Mouse (Mus musculus): ENCODE results near the gene Rassf3. TPM values are rescaled to one million over a fixed set of nuclear protein-coding genes. Genes with fewer than 3 reads are reported as not detected.

The Rassf3 gene
- total RNA-seq, 4 experiments from 2014 or later, result 9.3 to 20.4 (median 15.3) TPM

DNA sequence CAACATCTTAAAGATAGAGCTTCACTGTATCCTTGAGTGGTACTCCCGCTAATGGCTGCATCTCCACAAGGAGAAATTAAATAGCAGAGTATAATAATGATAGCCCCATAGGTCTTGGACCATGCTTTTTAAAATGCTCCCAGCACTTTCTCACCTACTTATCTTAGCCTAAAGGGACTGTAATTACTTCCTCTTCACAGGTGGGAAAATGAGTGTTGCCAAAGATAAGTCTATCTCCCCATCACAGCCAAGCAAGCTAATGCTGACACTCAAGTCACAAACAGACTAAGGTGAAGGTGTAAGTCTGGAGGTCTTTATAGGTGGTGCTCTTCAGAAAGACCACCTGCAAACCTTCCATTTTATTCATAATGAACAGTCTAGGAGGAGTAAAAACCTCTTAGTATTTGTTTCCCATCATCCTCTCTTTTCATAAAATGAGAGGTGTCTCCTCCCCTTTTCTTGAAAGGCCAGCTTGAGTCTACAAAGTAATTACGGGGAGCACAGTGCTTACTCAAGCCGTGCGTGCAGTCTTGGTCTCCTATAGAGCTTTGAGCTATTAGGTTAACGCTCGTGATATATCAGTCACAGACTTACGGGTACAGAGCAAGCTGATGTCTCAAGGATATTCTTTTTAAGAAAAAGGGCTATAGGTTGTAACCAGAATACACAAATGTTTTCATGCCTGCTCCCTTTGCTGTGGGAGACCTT is 16.6 kb upstream of the Rassf3 start:
- DNase-seq (ENCODE audit: low spot score in 2 of 2), result no peak

DNA sequence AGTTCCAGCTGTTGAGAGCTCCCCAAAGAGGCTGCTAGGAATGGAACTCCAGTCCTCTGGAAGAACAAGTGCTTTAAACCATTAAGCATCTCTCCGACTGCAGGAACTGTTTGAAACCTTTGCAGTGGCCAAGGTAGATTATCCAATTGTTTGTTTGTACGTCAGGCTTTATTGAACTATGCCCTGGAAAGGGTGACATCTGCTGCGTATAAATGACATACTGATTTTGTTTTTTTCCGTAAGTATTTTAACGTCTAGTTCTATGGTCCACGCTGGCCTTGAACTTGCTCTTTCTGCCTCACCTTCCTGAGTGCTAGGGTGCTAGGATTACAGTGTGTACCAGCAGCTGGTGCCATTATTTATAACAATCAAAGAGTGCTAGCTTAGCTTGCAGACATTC is 13.8 kb upstream of the Rassf3 start:
- DNase-seq (ENCODE audit: low spot score in 2 of 2), result no peak

DNA sequence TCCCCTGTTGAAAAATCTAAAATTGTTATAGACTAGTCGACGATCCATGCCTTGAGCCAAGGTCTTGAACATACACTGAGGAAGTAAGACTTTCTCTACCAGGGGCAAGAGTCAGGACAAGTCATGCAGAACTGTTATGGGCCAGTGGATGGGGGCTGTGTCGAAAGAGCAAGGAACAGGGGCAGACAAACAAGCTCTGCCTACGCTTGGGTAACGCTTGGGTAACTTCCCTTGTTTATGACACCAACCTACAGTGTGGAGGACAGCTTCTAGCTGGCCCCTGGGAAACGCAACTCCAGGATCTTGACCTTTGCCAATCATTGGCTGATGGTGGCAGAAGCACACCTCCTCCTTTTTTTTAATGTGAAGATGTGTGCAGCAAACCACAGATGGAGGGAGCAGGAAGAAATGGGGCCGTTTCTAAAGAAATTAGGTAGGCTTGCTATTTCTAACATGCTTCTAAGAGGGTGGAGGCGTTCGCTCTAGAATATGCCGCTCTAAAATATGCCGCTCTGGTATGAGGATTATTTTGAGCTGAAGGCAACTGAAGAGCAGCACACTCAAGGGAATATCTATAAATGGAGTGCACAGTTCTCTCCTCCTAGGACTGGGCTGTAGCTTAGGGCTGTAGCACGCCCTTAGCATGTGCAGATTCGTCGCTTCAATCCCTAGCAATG is 12.6 kb upstream of the Rassf3 start:
- DNase-seq (ENCODE audit: low spot score in 2 of 2), result no peak

DNA sequence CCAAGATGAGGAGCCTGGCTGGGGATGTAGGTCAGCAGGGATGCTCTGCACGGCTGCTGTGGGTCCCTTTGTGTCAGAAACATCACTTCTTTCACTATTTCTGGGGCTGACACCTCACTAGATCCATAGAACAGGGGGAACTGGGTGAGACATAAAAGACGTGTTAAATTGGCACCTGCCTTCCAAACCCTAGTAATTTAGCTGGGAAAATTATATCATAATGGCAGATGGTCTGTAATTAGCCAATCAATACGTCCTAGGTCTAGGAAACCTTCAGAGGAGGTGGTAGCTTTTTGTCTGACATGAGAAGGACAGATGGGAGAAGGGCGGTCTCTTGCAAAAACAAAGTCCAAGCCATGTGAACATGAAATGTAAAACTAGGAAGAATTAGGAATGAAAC is 11.6 kb upstream of the Rassf3 start:
- no peak for DNase-seq (ENCODE audit: low spot score in 2 of 2)

DNA sequence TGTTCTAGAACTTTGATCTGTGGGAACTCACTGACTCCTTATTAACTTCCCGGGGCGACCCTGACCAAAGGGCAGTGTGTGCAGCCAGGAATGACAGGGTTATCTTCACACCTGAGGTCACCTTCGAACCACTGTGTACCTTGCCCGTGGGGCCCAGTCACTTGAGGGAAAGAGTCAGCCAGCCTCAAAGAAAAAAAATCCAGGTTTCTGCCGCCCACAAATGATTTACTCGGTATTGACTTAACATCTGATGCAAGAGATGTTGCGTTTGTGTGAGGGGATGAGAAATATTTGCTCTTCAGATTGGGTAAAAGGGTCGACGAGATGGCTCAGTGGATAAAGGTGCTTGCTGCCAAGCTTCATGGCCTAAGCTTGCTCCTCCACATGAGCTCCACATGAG is 10.2 kb upstream of the Rassf3 start:
- DNase-seq (ENCODE audit: low spot score in 2 of 2), result no peak

DNA sequence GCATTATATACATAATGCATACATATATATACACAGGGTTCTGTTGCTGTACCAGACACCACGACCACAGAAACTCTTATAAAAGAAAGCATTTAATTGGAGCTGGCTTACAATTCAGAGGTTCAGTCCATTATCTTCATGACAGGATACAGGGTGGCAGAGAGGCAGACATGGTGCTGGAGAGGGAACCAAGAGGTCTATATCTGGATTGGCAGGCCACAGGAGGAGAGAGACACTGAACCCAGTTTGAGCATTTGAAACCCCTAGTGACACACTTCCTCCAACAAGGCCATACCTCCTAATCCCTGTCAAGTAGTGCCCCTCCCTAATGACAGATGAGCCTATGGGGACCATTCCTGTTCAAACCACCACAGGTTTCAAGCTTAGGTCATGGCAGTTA is 7.2 kb upstream of the Rassf3 start:
- no peak for DNase-seq (ENCODE audit: low spot score in 2 of 2)

DNA sequence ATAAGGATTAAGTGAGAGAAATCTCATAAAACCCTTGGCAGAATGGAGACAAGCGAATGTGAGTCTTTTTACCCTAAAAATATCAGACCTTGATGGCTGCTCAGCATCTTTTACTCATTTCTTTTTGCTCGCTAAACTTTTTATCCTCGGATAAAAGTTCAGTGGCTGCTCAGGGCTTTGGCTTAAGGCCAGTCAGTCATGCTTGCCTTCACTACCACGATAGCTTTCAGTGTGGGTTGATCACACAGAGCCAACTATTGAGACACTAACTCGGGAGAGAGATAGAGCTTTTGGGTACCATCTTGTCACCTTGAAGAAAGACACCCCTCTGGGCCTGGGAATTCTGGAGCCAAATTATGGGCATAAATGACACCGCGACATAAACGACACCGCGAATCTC is 5.0 kb upstream of the Rassf3 start:
- no peak for DNase-seq (ENCODE audit: low spot score in 2 of 2)

DNA sequence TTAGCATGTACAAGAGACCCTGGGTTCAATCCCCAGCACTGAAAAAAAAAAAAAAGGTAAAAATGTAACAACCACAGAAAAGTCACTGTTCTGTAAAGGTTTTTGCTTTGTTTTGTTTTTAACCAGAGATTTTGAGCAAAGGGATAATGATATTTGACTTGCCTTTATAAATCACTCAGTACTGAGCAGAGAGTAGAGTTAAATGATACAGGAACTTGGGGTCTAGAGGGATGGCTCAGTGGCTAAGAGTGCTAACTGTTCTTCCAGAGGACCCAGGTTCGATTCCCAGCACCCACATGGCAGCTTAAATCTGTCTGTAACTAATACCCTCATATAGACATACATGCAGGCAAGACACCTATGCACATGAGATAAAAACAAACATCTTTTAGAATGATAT is 3.8 kb upstream of the Rassf3 start:
- no peak for DNase-seq (ENCODE audit: low spot score in 2 of 2)

DNA sequence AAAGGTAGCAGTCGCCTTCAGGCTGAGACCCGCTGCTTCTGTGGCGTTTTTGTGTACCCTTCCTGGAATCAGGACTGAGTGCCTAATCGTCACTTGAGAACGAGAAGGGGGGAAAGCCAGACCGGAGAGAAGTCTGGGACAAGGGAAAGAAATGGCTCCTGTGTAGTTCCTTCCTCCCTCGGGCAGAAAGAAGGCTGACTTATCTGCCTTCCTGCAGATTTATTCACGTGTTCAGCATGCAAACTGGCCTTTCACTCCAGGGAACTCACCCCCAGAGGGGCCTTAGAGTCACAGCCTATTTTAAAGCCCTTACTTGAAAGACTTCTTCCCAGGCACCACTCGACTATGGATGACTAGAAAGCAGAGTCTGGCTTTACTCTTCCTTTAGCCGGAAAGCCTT is 1.3 kb upstream of the Rassf3 start:
- DNase-seq (ENCODE audit: low spot score in 2 of 2), result no peak

DNA sequence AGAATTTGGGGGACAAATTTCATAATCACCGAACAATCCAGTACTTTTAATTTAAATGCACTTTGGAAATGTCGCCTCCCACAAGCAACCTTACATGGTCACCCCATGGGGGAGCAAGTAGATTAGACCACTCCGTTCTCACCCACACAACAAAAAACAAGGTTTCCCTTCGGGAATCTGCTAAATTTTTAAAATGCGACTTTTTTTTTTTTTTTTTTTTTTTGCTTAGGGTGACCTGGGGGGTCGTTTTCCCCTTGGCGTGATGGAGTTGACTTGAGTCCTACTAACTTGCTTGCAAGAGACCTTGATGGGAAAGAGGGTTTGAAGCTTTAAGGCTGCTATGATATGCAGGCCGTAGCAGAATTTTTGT is 806 bp upstream of the Rassf3 start:
- DNase-seq (ENCODE audit: low spot score in 2 of 2), result no peak

DNA sequence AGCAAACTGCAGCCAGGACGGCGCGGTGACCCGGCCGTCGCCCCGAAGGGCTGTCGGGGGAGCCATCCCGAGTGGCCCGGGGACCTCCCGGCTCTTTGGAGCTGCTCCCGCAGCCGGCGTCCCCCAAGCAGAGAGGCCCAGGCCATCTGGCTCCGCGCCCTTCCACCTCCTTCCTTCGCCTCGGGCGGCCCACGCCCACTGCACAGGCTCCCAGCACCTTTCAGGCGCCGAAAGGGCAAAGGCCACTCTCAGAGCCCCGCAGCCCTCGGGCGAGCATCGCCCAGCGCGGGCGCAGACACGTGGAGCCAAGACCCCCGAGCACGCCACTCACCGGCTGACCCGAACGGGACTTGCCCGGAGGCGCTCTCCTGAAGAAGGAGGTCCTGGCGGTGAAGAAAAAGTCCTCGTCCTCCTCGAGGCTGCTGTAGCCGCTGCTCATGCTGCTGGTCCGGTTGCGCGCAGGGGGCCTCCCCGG is 438 bp downstream of the Rassf3 start:
- no peak for DNase-seq (ENCODE audit: low spot score in 2 of 2)

DNA sequence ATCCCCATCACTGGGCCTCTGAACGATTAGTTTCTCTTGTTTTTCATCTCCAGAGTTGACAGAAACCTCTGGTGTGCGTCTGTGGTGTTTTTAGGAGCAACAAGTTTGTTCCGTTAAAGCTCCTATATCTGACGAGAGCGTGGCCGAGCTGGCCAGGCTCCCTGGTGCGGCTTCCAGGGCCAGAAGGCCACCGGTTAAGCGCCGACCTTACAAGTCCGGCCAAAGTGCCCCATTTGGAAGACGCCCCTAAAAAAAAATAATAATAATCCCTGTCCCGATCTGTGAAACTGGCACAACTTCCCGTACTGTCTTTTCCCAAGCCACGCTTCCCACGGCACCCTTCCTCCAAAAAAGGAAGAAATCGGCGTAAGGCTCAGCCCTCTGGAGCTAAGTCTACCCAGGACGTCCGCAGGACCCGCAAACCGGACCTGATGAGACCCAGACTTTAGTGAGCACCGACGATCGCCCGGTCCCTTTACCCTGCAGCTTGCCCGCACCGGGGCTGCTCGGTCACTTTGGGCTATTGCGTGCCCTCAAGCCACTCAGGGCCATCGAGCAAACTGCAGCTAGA is 961 bp downstream of the Rassf3 start:
- DNase-seq (ENCODE audit: low spot score in 2 of 2), result no peak

DNA sequence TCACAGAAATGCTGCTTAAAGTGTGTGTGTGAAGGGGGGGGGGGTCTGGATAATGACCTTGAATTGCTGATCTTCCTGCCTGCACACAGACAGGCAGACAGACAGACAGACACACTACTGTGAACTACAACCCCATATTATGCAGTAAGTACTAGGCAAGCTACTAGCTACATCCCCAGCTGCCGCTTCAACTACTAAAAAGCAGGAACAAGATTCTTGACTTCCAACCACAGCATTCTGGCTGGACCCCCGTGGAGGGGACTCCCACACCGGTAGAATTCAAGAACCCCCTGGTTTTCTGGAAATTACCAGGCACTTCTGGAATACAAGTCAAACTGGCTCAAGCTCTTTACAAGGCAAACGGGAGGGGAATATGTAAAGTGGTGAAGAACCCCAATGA is 1.9 kb downstream of the Rassf3 start:
- no peak for DNase-seq (ENCODE audit: low spot score in 2 of 2)

DNA sequence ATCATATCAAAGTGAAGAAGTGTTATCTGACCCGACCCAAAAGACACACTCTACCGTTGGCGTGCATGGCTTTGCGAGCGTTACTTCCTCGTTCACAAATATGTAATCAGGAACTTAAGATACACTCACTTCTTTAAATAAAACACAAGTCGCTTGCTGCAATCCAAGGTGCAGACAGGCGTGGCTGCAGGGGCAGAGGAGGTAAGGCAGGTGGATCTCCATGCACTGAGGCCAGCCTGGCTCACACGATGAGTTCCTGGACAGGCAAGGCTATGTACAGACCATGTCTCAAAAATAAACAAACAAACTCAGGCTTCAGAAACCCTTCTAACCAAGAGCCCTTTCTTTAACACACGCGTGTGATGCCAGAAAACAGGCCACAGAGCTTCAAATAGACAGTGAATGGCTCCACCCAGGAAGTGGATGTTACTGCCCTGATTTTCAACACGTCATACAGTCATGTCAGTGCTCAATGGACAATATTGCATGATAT is 2.4 kb downstream of the Rassf3 start:
- DNase-seq (ENCODE audit: low spot score in 2 of 2), result no peak

DNA sequence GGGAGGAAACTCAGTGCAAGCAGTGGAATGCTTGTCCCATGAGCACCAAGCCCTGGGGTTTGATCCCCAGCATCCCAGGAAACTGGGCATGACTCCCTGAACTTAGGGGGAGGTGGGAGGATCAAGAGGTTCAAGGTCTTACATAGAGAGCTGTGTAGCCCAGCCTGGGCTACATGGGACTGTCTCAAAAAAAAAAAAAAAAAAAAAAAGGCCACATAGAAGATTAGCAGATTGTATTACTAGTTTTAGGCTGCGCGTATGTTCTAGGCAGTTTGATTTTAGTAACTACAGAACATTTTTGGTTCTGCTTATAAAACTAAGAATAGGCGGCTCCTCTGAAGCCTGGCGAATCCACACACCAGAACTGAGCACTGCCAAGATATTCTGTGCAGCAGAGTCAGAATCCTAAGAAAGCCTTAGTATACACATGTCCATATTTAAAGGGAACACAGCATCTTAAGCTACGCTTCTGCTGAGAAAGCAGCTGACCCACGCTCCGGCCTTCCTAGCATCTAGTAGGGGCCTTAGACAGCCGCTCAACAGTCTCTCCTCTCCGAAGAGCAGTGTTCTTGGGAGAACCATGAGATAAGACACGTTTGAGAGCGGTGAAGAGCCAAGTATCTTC is 3.4 kb downstream of the Rassf3 start:
- peak in 1 of 2 experiments; percentile 38 for DNase-seq (ENCODE audit: low spot score in 2 of 2)

DNA sequence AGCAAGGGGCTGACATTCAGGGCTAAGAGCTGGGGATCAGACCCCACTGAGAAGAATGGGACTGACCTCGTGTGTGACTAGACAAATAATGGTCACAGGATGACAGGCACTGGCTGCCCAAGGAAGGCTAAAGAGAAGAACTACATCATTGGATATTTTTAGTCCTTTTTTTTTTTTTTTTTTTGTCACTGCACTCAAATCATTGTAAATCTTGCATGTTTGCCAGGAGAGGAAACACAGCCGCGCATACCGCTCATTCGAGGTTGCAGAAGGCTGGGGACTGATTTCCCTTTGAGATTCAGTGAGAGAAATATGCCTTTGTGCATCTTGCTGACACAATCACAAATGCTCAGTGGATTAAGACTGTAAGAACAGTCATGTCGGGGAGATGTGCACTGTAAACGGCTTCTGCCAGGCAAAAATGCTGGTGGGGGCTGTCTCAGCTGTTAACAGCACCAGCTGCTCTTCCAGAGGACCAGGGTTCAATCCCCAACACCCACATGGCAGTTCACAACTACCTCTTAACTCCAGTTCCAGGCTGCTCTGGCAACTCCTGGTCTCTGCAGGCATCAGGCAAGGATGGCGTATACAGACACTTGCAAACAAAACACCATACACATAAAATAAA is 4.5 kb downstream of the Rassf3 start:
- DNase-seq (ENCODE audit: low spot score in 2 of 2), result no peak

DNA sequence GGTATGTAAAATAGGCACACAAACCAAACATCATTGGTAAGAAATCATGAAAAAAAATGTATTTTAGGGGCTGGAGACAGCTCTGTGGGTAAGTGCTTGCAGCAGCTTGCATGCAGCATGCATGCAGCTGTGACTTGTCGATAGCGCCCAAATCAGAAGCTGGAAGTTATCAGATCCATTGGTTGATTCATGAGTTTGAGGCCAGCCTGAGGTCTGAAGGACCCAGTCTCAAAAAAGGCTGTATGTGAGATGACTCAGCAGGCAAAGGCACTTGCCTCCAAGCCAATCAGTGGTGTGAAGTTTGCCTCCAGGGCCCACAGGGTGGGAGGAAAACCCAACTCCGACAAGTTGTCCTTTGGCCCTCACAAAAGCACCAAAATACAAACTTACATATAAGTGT is 6.5 kb downstream of the Rassf3 start:
- no peak for DNase-seq (ENCODE audit: low spot score in 2 of 2)

DNA sequence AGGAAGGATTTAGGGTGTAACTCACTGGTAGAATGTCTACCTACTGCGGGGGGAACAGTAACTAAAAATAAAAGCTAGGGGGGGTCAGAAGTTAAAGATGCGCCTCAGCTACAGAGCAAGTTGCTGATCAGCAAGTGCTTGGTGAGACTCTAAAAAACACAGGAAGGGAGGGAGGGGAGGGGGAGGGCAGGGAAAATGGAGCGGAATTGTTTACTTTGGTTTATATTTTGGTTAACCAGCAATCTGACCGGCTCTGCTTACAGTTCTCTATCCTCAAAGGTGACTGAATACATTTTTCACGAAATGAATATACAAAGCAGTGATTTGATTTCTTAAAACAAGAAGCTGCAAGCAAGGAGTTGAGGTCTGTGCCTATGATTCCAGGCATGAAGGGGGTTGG is 7.2 kb downstream of the Rassf3 start:
- DNase-seq (ENCODE audit: low spot score in 2 of 2), result no peak

DNA sequence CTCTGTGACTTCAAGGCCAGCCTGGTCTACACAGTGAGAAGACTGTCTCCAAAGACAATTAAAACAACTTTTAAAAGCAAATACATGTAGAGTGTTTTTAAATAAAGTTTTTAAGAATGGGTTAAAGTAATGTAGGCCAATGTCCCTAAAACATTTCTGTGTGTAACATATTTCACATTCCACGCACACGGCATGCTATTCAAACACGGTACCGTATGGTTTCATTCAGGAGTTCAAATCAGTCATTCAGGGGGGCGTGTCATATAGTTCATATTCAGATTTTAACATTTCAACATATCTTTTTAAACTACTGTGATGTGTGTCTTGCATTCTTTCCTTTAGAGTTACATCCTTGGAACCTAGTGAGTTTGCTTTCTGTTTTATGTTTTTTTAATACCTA is 7.9 kb downstream of the Rassf3 start:
- no peak for DNase-seq (ENCODE audit: low spot score in 2 of 2)

DNA sequence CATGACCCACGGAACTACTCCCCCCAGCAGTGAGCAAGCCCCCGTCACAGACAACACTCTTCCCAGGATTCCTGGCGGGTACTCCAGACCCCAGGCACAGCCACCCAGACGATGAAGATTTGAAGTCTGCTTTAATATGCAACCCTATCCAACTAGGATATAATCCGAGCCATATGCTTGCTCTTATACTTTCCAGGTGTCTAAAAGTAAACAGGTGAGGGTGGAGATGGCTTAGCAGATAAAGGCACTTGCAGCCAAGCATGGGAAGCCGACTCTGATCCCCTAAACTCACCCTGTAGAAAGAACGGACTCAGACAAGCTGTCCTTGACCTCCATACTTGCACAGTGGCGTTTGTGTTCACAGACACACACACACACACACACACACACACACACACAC is 8.4 kb downstream of the Rassf3 start:
- no peak for DNase-seq (ENCODE audit: low spot score in 2 of 2)

DNA sequence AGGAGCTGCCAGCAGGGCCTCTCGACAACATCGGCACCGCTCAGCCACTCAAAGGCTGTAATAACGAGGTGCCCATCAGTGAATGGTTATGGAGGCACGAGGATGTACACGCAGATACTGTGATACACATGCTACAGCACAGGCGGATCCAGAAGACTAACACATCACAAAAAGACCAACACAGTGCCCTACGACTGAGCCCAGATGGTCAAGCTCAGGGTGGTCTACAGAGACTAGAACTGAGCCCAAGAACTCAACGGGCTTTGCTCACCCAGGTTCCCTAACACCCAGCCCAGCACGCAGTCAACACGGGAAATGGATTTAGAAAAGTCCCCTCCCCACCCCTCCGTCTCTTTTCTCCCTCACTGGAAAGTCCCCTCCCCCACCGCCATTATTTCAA is 9.1 kb downstream of the Rassf3 start:
- no peak for DNase-seq (ENCODE audit: low spot score in 2 of 2)

DNA sequence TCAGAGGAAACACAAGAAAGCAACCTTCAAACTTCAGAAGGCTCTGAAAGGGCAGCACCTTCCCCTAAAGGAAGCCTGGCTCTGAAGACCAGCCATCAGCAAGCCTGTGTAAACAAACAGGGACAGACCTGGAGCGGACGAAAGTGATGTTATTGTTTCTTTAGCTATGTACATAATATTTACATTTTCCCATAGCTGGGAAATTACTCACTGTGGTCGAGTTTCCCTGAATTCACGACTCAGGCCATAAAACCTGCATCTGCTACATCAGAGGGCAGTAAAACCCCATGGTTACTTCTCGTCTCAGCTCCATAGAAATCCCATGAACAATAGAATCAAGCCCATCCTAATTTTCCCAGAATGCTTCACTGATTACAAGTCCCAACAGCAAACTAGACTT is 11.1 kb downstream of the Rassf3 start:
- no peak for DNase-seq (ENCODE audit: low spot score in 2 of 2)
